Mouse (Mus musculus) adrenal gland, adult (tissue): ENCODE measurements around the gene Gm8879.
A peak's percentile ranks its signal among the peaks of the same experiment; 100 is the strongest.
"Not testable (repeated sequence)": the region's sequence is repeated elsewhere in the genome, so short reads cannot be mapped to it uniquely, and the experiment has no call there.

Experiments used
- DNase-seq, 2 experiments: peaks; one replicate each; pipeline ENCODE4 v3.0.0; 2022 to 2023; ENCODE audit warnings: low spot score in 1 of 2; ENCODE audit not compliant: inconsistent age in 2 of 2

Gene Gm8879

DNA sequence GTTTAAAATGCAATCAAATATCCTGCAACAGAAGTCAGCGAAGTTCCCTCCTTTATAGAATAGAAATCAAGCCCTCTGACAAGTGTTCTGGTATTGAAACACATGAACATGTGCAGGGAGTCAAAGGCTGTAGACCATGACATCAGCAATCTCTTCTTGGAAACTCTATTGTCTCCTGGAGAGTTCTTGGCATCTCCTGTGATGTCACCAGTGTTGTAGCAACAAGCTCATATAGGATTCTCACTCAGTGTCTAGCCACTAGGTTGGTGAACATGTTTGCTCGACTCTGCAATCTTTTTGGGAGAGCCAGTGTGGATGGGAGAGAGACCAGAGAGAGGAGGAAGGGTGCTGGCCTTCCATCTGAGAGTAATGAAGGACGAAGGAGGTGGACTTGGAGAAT is at the start of gene Gm8879:
Gene Gm8879 (plus strand): TSS at position 301 of the 400 bp plus-strand sequence.
- DNase-seq = not testable (repeated sequence)

DNA sequence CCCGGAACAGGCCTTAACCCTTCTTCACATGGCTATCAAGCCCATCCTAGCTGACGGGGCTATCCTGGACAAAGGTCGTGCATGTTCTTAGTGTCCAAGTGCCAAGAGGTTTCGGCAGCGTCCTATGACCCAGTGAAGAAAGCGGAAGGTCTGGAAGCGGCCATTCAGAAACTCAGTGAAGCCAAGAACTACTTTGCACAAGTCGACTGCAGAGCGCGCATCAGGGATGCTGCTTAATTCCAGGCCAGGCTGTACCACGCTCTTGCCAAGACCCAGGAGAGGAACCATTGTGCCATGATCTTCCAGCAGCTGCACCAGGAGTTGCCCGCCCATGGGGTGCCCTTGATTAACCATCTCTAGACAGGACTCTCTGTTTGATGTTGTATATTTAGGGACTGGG is 10.6 kb downstream of the Gm8879 start:
- DNase-seq = peak; percentile 2 to 14
